Mouse (Mus musculus) CH12.LX (cell line): ENCODE measurements around the gene Clcn6. TPM values are rescaled to one million over a fixed set of nuclear protein-coding genes. Genes with fewer than 3 reads are reported as not detected.

Experiments used
- DNase-seq: peaks from one replicate; pipeline ENCODE4 v3.0.0-alpha.2; 2013; ENCODE audit errors: extremely low read depth
- H3K27ac ChIP-seq: 2 replicates; pipeline ENCODE4 v1.5.1; 2012; ENCODE audit warnings: low read depth, mild to moderate bottlenecking, control low read depth, moderate library complexity; ENCODE audit not compliant: insufficient read depth
- H3K27me3 ChIP-seq: replicated peaks from 2 replicates; pipeline ENCODE3; 2012; ENCODE audit warnings: inconsistent platforms
- H3K36me3 ChIP-seq, 2 experiments: replicated peaks in 1 of 2; 2 replicates each; pipeline versions ENCODE3 to v1.6.1; 2012; ENCODE audit warnings: inconsistent platforms in 1 of 2, low read length in 1 of 2, mild to moderate bottlenecking in 1 of 2, mixed read lengths in 1 of 2, moderate library complexity in 1 of 2; ENCODE audit not compliant: control insufficient read depth in 1 of 2, insufficient read depth in 1 of 2
- H3K4me1 ChIP-seq, 2 experiments: 2 replicates each; pipeline ENCODE4 v1.6.1; 2012; ENCODE audit warnings: inconsistent platforms in 1 of 2, moderate library complexity in 1 of 2; ENCODE audit not compliant: insufficient read depth in 2 of 2, control insufficient read depth in 1 of 2
- H3K4me2 ChIP-seq: 2 replicates; pipeline ENCODE4 v1.6.1; 2012; ENCODE audit warnings: low read depth, mild to moderate bottlenecking, control low read depth; ENCODE audit not compliant: poor library complexity, insufficient read depth, severe bottlenecking
- H3K4me3 ChIP-seq, 3 experiments: fragments of 150-350 bp in 1 of 3; sonication (generic) in 1 of 3; replicated peaks in 1 of 3; 2 replicates each; pipeline versions ENCODE3 to v1.5.1; 2011 to 2012; ENCODE audit warnings: low read depth in 2 of 3, low read length in 2 of 3, mild to moderate bottlenecking in 2 of 3, moderate library complexity in 2 of 3, control low read depth in 1 of 3, improper control_type of control experiment in 1 of 3, inconsistent platforms in 1 of 3, mixed read lengths in 1 of 3; ENCODE audit not compliant: poor library complexity in 1 of 3
- H3K79me2 ChIP-seq: replicated peaks from 2 replicates; pipeline ENCODE4 v1.6.1; 2012; ENCODE audit warnings: mild to moderate bottlenecking, moderate library complexity; ENCODE audit not compliant: control insufficient read depth, poor library complexity, insufficient read depth, severe bottlenecking; ENCODE audit errors: extremely low read depth
- H3K9ac ChIP-seq: 2 replicates; pipeline ENCODE4 v1.6.1; 2012; ENCODE audit warnings: low read depth, mild to moderate bottlenecking, control low read depth, moderate library complexity; ENCODE audit not compliant: insufficient read depth
- H3K9me3 ChIP-seq: replicated peaks from 2 replicates; pipeline ENCODE3; 2012; ENCODE audit warnings: low read length, inconsistent platforms, mixed read lengths
- BHLHE40 ChIP-seq: IDR thresholded peaks from 2 replicates; pipeline ENCODE4 v1.6.1; 2011; ENCODE audit warnings: mild to moderate bottlenecking, low read depth, low read length, improper control_type of control experiment
- CHD1 ChIP-seq: IDR thresholded peaks from 2 replicates; pipeline ENCODE4 v1.6.1; 2012; ENCODE audit warnings: low read depth, low read length, improper control_type of control experiment, inconsistent platforms
- CHD2 ChIP-seq: IDR thresholded peaks from 2 replicates; pipeline ENCODE4 v1.6.1; 2011; ENCODE audit warnings: low read length, improper control_type of control experiment
- CTCF ChIP-seq, 2 experiments: IDR thresholded peaks in 1 of 2; conservative IDR thresholded peaks in 1 of 2; 2 replicates each; pipeline ENCODE4 v1.5.1; 2011 to 2012; ENCODE audit warnings: low read depth in 2 of 2, low read length in 2 of 2, improper control_type of control experiment in 1 of 2, inconsistent platforms in 1 of 2, mild to moderate bottlenecking in 1 of 2, moderate library complexity in 1 of 2
- E2F4 ChIP-seq: IDR thresholded peaks from 2 replicates; pipeline ENCODE4 v1.6.1; 2011; ENCODE audit warnings: low read depth, low read length, improper control_type of control experiment; ENCODE audit not compliant: insufficient replicate concordance
- EP300 ChIP-seq: IDR thresholded peaks from 2 replicates; pipeline ENCODE4 v1.6.1; 2011; ENCODE audit warnings: low read length, improper control_type of control experiment
- GABPA ChIP-seq: IDR thresholded peaks from 2 replicates; pipeline ENCODE4 v1.6.1; 2012; ENCODE audit warnings: low read depth, low read length, improper control_type of control experiment, inconsistent platforms; ENCODE audit not compliant: insufficient replicate concordance
- HCFC1 ChIP-seq: IDR thresholded peaks from 2 replicates; pipeline ENCODE4 v1.6.1; 2012; ENCODE audit warnings: low read depth, mild to moderate bottlenecking, inconsistent platforms, low read length, improper control_type of control experiment
- MAFK ChIP-seq: IDR thresholded peaks from 2 replicates; pipeline ENCODE4 v1.6.1; 2011; ENCODE audit warnings: low read length, improper control_type of control experiment; ENCODE audit not compliant: insufficient replicate concordance
- MEF2A ChIP-seq: IDR thresholded peaks from 2 replicates; pipeline ENCODE4 v1.6.1; 2014; ENCODE audit warnings: low read depth, mild to moderate bottlenecking, inconsistent platforms, low read length, improper control_type of control experiment, borderline replicate concordance
- MXI1 ChIP-seq: IDR thresholded peaks from 2 replicates; pipeline ENCODE4 v1.6.1; 2011; ENCODE audit warnings: mild to moderate bottlenecking, low read depth, low read length, improper control_type of control experiment
- MYC ChIP-seq: IDR thresholded peaks from 2 replicates; pipeline ENCODE4 v1.6.1; 2011; ENCODE audit warnings: low read depth, mild to moderate bottlenecking, improper control_type of control experiment, low read length
- NELFE ChIP-seq: IDR thresholded peaks from 2 replicates; pipeline ENCODE4 v1.6.1; 2011; ENCODE audit warnings: low read depth, low read length, improper control_type of control experiment
- NRF1 ChIP-seq: IDR thresholded peaks from 2 replicates; pipeline ENCODE4 v1.6.1; 2014; ENCODE audit warnings: low read depth, mild to moderate bottlenecking, inconsistent platforms, low read length, improper control_type of control experiment, moderate library complexity
- PAX5 ChIP-seq: IDR thresholded peaks from 2 replicates; pipeline ENCODE4 v1.6.1; 2012; ENCODE audit warnings: low read length, inconsistent platforms, mixed read lengths
- POLR2A ChIP-seq: IDR thresholded peaks from 2 replicates; pipeline ENCODE4 v1.6.1; 2011; ENCODE audit warnings: low read depth, mild to moderate bottlenecking, improper control_type of control experiment, low read length
- POLR2AphosphoS2 ChIP-seq: IDR thresholded peaks from 2 replicates; pipeline ENCODE4 v1.6.1; 2011; ENCODE audit warnings: low read depth, low read length, improper control_type of control experiment
- SIN3A ChIP-seq: IDR thresholded peaks from 2 replicates; pipeline ENCODE4 v1.6.1; 2012; ENCODE audit warnings: low read length, improper control_type of control experiment, inconsistent platforms
- TBP ChIP-seq: conservative IDR thresholded peaks from 2 replicates; pipeline ENCODE4 v1.6.1; 2011; ENCODE audit warnings: low read depth, low read length, improper control_type of control experiment
- UBTF ChIP-seq: IDR thresholded peaks from 2 replicates; pipeline ENCODE4 v1.6.1; 2012; ENCODE audit warnings: low read depth, mild to moderate bottlenecking, inconsistent platforms, low read length, improper control_type of control experiment, moderate library complexity
- USF2 ChIP-seq: conservative IDR thresholded peaks from 2 replicates; pipeline ENCODE4 v1.6.1; 2011; ENCODE audit warnings: low read depth, low read length, improper control_type of control experiment
- ZKSCAN1 ChIP-seq: IDR thresholded peaks from 2 replicates; pipeline ENCODE4 v1.6.1; 2012; ENCODE audit warnings: low read depth, inconsistent platforms, low read length, improper control_type of control experiment, borderline replicate concordance
- ZMIZ1 ChIP-seq: IDR thresholded peaks from 2 replicates; pipeline ENCODE4 v1.6.1; 2012; ENCODE audit warnings: low read depth, mild to moderate bottlenecking, inconsistent platforms, low read length, improper control_type of control experiment
- ZNF384 ChIP-seq: IDR thresholded peaks from 2 replicates; pipeline ENCODE4 v1.6.1; 2012; ENCODE audit warnings: low read depth, low read length, improper control_type of control experiment, inconsistent platforms
- dilution Hi-C: fragments of 300-500 bp; cut with MboI; formaldehyde crosslinking; loops from 2 replicates; pipeline ENCODE4 v1.14.3; 2020; ENCODE audit warnings: low sequenced_read_pairs; ENCODE audit not compliant: extremely low pct_unique_long_range_greater_than_20kb, extremely low pct_ligation_motif_present
- in situ Hi-C: fragments of 300-500 bp; cut with MboI; formaldehyde crosslinking; loops from 3 replicates; pipeline ENCODE4 v1.14.3; 2019; ENCODE audit warnings: low sequenced_read_pairs, low pct_ligation_motif_present, low pct_unique_long_range_greater_than_20kb, mixed read lengths
- polyA plus RNA-seq: library from polyadenylated mRNA; unstranded; fragments of >175 nt; gene quantifications from 2 replicates; pipeline ENCODE4 v1.2.1, GENCODE M21; 2012; ENCODE audit warnings: low read depth; ENCODE audit not compliant: insufficient read length
- total RNA-seq, 2 experiments: library from RNA; depleted of rRNA; stranded (reverse); fragments of 300-350 nt in 1 of 2; fragments of >200 nt in 1 of 2; gene quantifications; 2 replicates each; pipeline ENCODE4 v1.2.3; 2012 to 2014

Gene Clcn6
- total and polyA plus RNA-seq, 3 experiments: 4.8 to 10.6 (median 5.7) TPM

DNA sequence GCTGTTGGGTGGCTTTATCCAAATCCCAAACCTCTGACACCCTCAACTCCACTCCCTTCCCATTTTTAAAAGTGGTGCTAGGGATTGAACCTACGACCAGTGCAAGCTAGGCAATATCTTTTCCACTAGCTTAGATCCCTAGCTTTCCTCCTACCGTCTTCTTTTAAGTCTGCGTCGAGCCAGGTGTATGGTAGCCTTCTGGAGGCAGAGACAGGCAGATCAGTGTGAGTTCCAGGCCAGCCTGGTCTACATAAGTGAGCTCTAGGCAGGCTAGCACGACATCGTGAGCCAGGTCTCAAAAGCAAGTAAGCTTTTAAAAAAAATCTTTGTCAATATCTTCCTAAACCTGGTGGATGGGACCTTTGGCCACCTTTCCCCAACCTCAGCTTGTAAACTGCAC is 37.3 kb upstream of the Clcn6 start:
- Histone ChIP-seq H3K9ac (no peak overlapping the region), H3K27me3 (peaks cover 3% of the 10 kb centered on the region), H3K4me3 (no peak overlapping the region), H3K4me1 (peaks cover 11 to 12% of the 10 kb centered on the region in 2 experiments), H3K9me3 (no peaks in the 10 kb centered on the region), H3K36me3 (peaks cover 13 to 21% of the 10 kb centered on the region in 2 experiments), H3K4me2 (no peak overlapping the region), H3K79me2 (no peaks in the 10 kb centered on the region), H3K27ac (no peak overlapping the region)
- in situ Hi-C loops: no loop called here
- DNase-seq: no peak
- TF ChIP-seq POLR2A (no peak), CHD1 (no peak), EP300 (no peak), CHD2 (no peak), CTCF (conservative IDR thresholded peaks at IDR 0.05 in 1 of 2, IDR thresholded peaks at IDR 0.05 in 1 of 2; ENCODE audit: low read depth in 2 of 2, low read length in 2 of 2) (no peak), ZMIZ1 (no peak), USF2 (no peak), MEF2A (no peak), MYC (no peak), MXI1 (no peak), HCFC1 (no peak), BHLHE40 (no peak), PAX5 (no peak)
- dilution Hi-C loops: no loop called here

DNA sequence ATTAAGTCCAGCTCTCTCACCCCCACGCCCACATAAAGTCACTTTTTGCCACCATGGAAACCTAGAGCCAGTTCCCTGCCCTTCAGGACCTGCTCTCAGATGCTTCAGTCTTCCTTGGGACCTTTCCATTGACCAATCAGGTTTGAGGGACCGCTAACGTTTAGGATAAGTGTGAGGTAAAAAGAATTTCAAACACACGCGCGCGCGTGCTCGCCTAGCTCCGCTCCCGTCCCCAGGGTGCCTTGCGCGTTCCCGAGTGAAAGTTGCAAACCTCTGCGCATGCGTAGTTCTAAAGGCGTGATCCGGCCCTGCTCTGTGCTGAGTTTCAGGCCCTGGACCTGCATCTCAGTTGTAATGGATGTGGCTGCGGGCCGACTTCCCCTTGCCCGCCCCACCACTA is 36.6 kb upstream of the Clcn6 start:
- Histone ChIP-seq H3K27me3 (peaks cover 3% of the 10 kb centered on the region), H3K4me1 (peaks cover 15 to 18% of the 10 kb centered on the region in 2 experiments), H3K36me3 (peaks cover 6 to 15% of the 10 kb centered on the region in 2 experiments), H3K4me3 (peak overlapping the region; percentile 17 to 29 (median 23)), H3K4me2 (peak overlapping the region; percentile 64), H3K9me3 (no peaks in the 10 kb centered on the region), H3K9ac (peak overlapping the region; percentile 35), H3K79me2 (no peaks in the 10 kb centered on the region), H3K27ac (no peak overlapping the region)
- peak; percentile 47 for DNase-seq
- dilution Hi-C loops: no loop called here
- 0 out of 2 replicates have a peak, but pooled peaks have one; percentile 5 for TF ChIP-seq SIN3A
- no peak for TF ChIP-seq MEF2A
- peak; percentile 48; the same call in 1 of the 2 replicates for TF ChIP-seq POLR2A
- TF ChIP-seq HCFC1: peak; percentile 28; the same call in 1 of the 2 replicates
- TF ChIP-seq CTCF (conservative IDR thresholded peaks at IDR 0.05 in 1 of 2, IDR thresholded peaks at IDR 0.05 in 1 of 2; ENCODE audit: low read depth in 2 of 2, low read length in 2 of 2): no peak
- TF ChIP-seq GABPA: no peak
- TF ChIP-seq MAFK: no peak
- TF ChIP-seq POLR2AphosphoS2: no peak
- TF ChIP-seq ZNF384: no peak
- no peak for TF ChIP-seq UBTF
- TF ChIP-seq USF2: no peak
- no peak for TF ChIP-seq ZKSCAN1
- TF ChIP-seq NRF1: peak; percentile 91
- no peak for TF ChIP-seq E2F4
- no peak for TF ChIP-seq TBP
- TF ChIP-seq NELFE: peak; percentile 47
- in situ Hi-C loops: no loop called here
